Mouse (Mus musculus): Measurements from ENCODE around the gene Dnase2b. TPM values are rescaled to one million over a fixed set of nuclear protein-coding genes. Genes with fewer than 3 reads are reported as not detected.

The Dnase2b gene
- polyA plus RNA-seq, 1 experiment = not detected

GRCm38 (mm10) chr3:146620555-146621249 is 5.3 kb upstream of the Dnase2b start:
- Histone ChIP-seq H3ac (ENCODE audit: control insufficient read depth, insufficient read length, low read depth) (no peak overlapping the region), H3K27me3 (ENCODE audit: control insufficient read depth, insufficient read depth, insufficient read length) (no peaks in the 10 kb centered on the region), H3K4me3 (ENCODE audit: insufficient read depth, poor library complexity, severe bottlenecking) (no peak overlapping the region), H3K79me3 (ENCODE audit: low read depth) (no peaks in the 10 kb centered on the region), H3K79me2 (ENCODE audit: control insufficient read depth, insufficient read depth) (no peaks in the 10 kb centered on the region), H3K36me3 (ENCODE audit: control insufficient read depth, insufficient read depth) (no peaks in the 10 kb centered on the region)
- TF ChIP-seq CTCF (IDR thresholded peaks at IDR 0.05; ENCODE audit: control insufficient read depth, insufficient read depth, insufficient read length) (no peak), USF1 (IDR thresholded peaks at IDR 0.05; ENCODE audit: low read depth) (no peak), CEBPB (IDR thresholded peaks at IDR 0.05; ENCODE audit: low read depth) (no peak), MYOG (IDR thresholded peaks at IDR 0.05; ENCODE audit: control insufficient read depth, extremely low read depth, insufficient read length) (no peak), FOSL1 (IDR thresholded peaks at IDR 0.05; ENCODE audit: insufficient read depth, low read length, poor library complexity, severe bottlenecking) (no peak)

- Histone ChIP-seq H3ac (ENCODE audit: control insufficient read depth, insufficient read length, low read depth) (no peak overlapping the region), H3K4me3 (ENCODE audit: insufficient read depth, poor library complexity, severe bottlenecking) (no peak overlapping the region), H3K79me2 (ENCODE audit: control insufficient read depth, insufficient read depth) (no peaks in the 10 kb centered on the region), H3K27me3 (ENCODE audit: control insufficient read depth, insufficient read depth, insufficient read length) (no peaks in the 10 kb centered on the region), H3K79me3 (ENCODE audit: low read depth) (no peaks in the 10 kb centered on the region), H3K36me3 (ENCODE audit: control insufficient read depth, insufficient read depth) (no peaks in the 10 kb centered on the region)
- TF ChIP-seq MYOG (IDR thresholded peaks at IDR 0.05; ENCODE audit: control insufficient read depth, extremely low read depth, insufficient read length) = no peak
- no peak for TF ChIP-seq CEBPB (IDR thresholded peaks at IDR 0.05; ENCODE audit: low read depth)
Measured at GRCm38 (mm10) chr3:146620101-146620500, 4.7 kb upstream of the Dnase2b start.

GRCm38 (mm10) chr3:146618357-146618756 is 3.0 kb upstream of the Dnase2b start:
- Histone ChIP-seq H3K36me3 (ENCODE audit: control insufficient read depth, insufficient read depth) (no peaks in the 10 kb centered on the region), H3K4me3 (ENCODE audit: insufficient read depth, poor library complexity, severe bottlenecking) (no peak overlapping the region), H3K27me3 (ENCODE audit: control insufficient read depth, insufficient read depth, insufficient read length) (no peaks in the 10 kb centered on the region), H3K79me3 (ENCODE audit: low read depth) (no peaks in the 10 kb centered on the region), H3K79me2 (ENCODE audit: control insufficient read depth, insufficient read depth) (no peaks in the 10 kb centered on the region), H3ac (ENCODE audit: control insufficient read depth, insufficient read length, low read depth) (no peak overlapping the region)
- no peak for TF ChIP-seq USF1 (IDR thresholded peaks at IDR 0.05; ENCODE audit: low read depth)
- no peak for TF ChIP-seq CTCF (IDR thresholded peaks at IDR 0.05; ENCODE audit: control insufficient read depth, insufficient read depth, insufficient read length)
- no peak for TF ChIP-seq MYOG (IDR thresholded peaks at IDR 0.05; ENCODE audit: control insufficient read depth, extremely low read depth, insufficient read length)
- TF ChIP-seq MYOD1 (IDR thresholded peaks at IDR 0.05; ENCODE audit: control insufficient read depth, insufficient read length, low read depth) = no peak
- no peak for TF ChIP-seq CEBPB (IDR thresholded peaks at IDR 0.05; ENCODE audit: low read depth)
- TF ChIP-seq MAX (IDR thresholded peaks at IDR 0.05) = no peak
- no peak for TF ChIP-seq FOSL1 (IDR thresholded peaks at IDR 0.05; ENCODE audit: insufficient read depth, low read length, poor library complexity, severe bottlenecking)

- H3K79me2 ChIP-seq (ENCODE audit: control insufficient read depth, insufficient read depth) = no peaks in the 10 kb centered on the region
- no peaks in the 10 kb centered on the region for H3K36me3 ChIP-seq (ENCODE audit: control insufficient read depth, insufficient read depth)
- TF ChIP-seq MAX (IDR thresholded peaks at IDR 0.05) = no peak
- no peak for TF ChIP-seq MYOD1 (IDR thresholded peaks at IDR 0.05; ENCODE audit: control insufficient read depth, insufficient read length, low read depth)
- no peak for TF ChIP-seq FOSL1 (IDR thresholded peaks at IDR 0.05; ENCODE audit: insufficient read depth, low read length, poor library complexity, severe bottlenecking)
- no peak for TF ChIP-seq CEBPB (IDR thresholded peaks at IDR 0.05; ENCODE audit: low read depth)
- no peak for TF ChIP-seq CTCF (IDR thresholded peaks at IDR 0.05; ENCODE audit: control insufficient read depth, insufficient read depth, insufficient read length)
- no peak for TF ChIP-seq MYOG (IDR thresholded peaks at IDR 0.05; ENCODE audit: control insufficient read depth, extremely low read depth, insufficient read length)
- TF ChIP-seq USF1 (IDR thresholded peaks at IDR 0.05; ENCODE audit: low read depth) = no peak
- no peak overlapping the region for H3K4me3 ChIP-seq (ENCODE audit: insufficient read depth, poor library complexity, severe bottlenecking)
- H3K27me3 ChIP-seq (ENCODE audit: control insufficient read depth, insufficient read depth, insufficient read length) = no peaks in the 10 kb centered on the region
- H3ac ChIP-seq (ENCODE audit: control insufficient read depth, insufficient read length, low read depth) = no peak overlapping the region
- H3K79me3 ChIP-seq (ENCODE audit: low read depth) = no peaks in the 10 kb centered on the region
Measured at GRCm38 (mm10) chr3:146617946-146618345, 2.5 kb upstream of the Dnase2b start.

GRCm38 (mm10) chr3:146616533-146617283 is 1.3 kb upstream of the Dnase2b start:
- no peak overlapping the region for H3ac ChIP-seq (ENCODE audit: control insufficient read depth, insufficient read length, low read depth)
- no peaks in the 10 kb centered on the region for H3K27me3 ChIP-seq (ENCODE audit: control insufficient read depth, insufficient read depth, insufficient read length)
- no peak for TF ChIP-seq MAX (IDR thresholded peaks at IDR 0.05)
- no peak for TF ChIP-seq FOSL1 (IDR thresholded peaks at IDR 0.05; ENCODE audit: insufficient read depth, low read length, poor library complexity, severe bottlenecking)
- TF ChIP-seq MYOG (IDR thresholded peaks at IDR 0.05; ENCODE audit: control insufficient read depth, extremely low read depth, insufficient read length) = no peak
- no peak for TF ChIP-seq MYOD1 (IDR thresholded peaks at IDR 0.05; ENCODE audit: control insufficient read depth, insufficient read length, low read depth)
- no peak for TF ChIP-seq USF1 (IDR thresholded peaks at IDR 0.05; ENCODE audit: low read depth)
- TF ChIP-seq CTCF (IDR thresholded peaks at IDR 0.05; ENCODE audit: control insufficient read depth, insufficient read depth, insufficient read length) = no peak
- no peak for TF ChIP-seq CEBPB (IDR thresholded peaks at IDR 0.05; ENCODE audit: low read depth)
- H3K79me2 ChIP-seq (ENCODE audit: control insufficient read depth, insufficient read depth) = no peaks in the 10 kb centered on the region
- no peaks in the 10 kb centered on the region for H3K36me3 ChIP-seq (ENCODE audit: control insufficient read depth, insufficient read depth)
- H3K79me3 ChIP-seq (ENCODE audit: low read depth) = no peaks in the 10 kb centered on the region
- H3K4me3 ChIP-seq (ENCODE audit: insufficient read depth, poor library complexity, severe bottlenecking) = no peak overlapping the region

Data from C2C12 (cell line).